Comparison of ENCODE assay signal across 12 mouse cellular contexts in the genomic region with DNA sequence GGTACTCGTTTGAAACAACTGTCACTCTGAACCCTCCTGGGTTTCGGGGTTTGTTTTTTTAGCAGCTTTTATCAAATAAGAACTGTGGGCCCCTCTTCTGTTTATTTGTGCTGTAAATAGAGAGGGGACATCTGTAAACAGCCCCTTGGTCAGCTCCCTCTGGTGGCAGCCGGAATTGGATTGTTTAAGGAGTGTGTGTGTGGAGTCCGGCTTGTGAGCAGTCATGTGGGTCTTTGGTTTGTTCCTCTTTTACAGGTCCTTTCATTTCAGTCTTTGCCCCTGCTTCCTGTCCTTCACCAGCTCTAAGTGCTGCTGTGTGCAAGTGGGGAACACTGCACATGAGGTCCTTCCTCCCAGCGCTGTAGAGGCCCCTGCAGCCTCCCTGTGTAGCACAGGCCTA. TPM values are rescaled to one million over a fixed set of nuclear protein-coding genes. Genes with fewer than 3 reads are reported as not detected.
DNase-seq lines count a peak whose midpoint lies in the region; ATAC-seq and TF ChIP-seq lines count a peak whose summit lies in the region.
"Had no signal": no experiment of that assay in that cellular context is flagged by ENCODE, and none has a peak within 500 bp of the region (broad histone marks: within the 10 kb centered on the region; RNA-seq: fewer than 3 reads in every experiment).

No protein-coding gene starts in this region.

- ATAC-seq in hematopoietic stem cell, adult 5-6 weeks (replicated peaks in 1 of 2; ENCODE audit: insufficient read depth in 1 of 2, low FRiP score in 2 of 2, low TSS enrichment in 1 of 2, low read depth in 1 of 2, poor library complexity in 2 of 2, severe bottlenecking in 2 of 2), result peak; percentile 79 to 91

- whole genome bisulfite sequencing in bone marrow, adult 2 months, result 5% methylated on average over 5 of the region's 5 CpGs

- peak overlapping the region; percentile 47 for H3K27ac ChIP-seq in bone marrow, adult 2 months (ENCODE audit: control insufficient read depth, insufficient read depth, low read depth, low read length, poor library complexity)

- peak; percentile 26; the same call in 1 of the 2 replicates for TF ChIP-seq CTCF in bone marrow, adult 2 months (IDR thresholded peaks at IDR 0.05; ENCODE audit: control insufficient read depth, insufficient read depth, low read length)

- no peaks in the 10 kb centered on the region; the same call in 1 of the 2 replicates for H3K4me1 ChIP-seq in bone marrow, adult 2 months (ENCODE audit: control insufficient read depth, insufficient read depth, low read length)

- no peak overlapping the region for H3K4me3 ChIP-seq in bone marrow, adult 2 months (replicated peaks; ENCODE audit: control insufficient read depth, low read depth, low read length)

- peak; percentile 40 to 49 for DNase-seq in layer of hippocampus, postnatal 10 days (ENCODE audit: low spot score in 2 of 2)
- DNase-seq in layer of hippocampus, adult 8-10 months (ENCODE audit: low spot score in 2 of 2), result no peak
- DNase-seq in skeletal muscle tissue, adult 2 months (ENCODE audit: low read depth, low spot score), result peak; percentile 29
- no peak for DNase-seq in cerebellum, adult 18-20 months
- DNase-seq in adrenal gland, adult 8-10 months, result no peak
- DNase-seq: cerebellum, adult 11 months; kidney, adult 8-10 months; thymus, postnatal 25 days had no signal

- TF ChIP-seq POLR2A in bone marrow, adult 2 months (IDR thresholded peaks at IDR 0.05; ENCODE audit: borderline replicate concordance, control insufficient read depth, low read depth, low read length), result 0 out of 2 replicates have a peak, but pooled peaks have one; percentile 22

RNA-seq across cellular contexts. Expression of a gene that starts 12.1 kb away (rescaled TPM):
- total RNA-seq in layer of hippocampus, postnatal 10 days (2021), result 1 to 10 TPM; 1.4 to 2.2 TPM
- total RNA-seq in layer of hippocampus, adult 8-10 months (2022), result 1 to 10 TPM in 2 of 4 experiments, under 1 TPM in 2; 0.59 to 1.4 (median 1.0) TPM
- polyA plus RNA-seq in bone marrow, adult 2 months (2011; ENCODE audit: insufficient read depth, insufficient read length, low replicate concordance, missing spikeins), result not detected in 2 replicates
- total RNA-seq in hematopoietic stem cell, adult 5-6 weeks (2017), result not detected in 2 replicates
- under 1 TPM in 2 of 4 experiments, not detected in 2; 0.43 to 0.46 TPM for total RNA-seq in adrenal gland, adult 8-10 months (2022)

RNA-seq across cellular contexts. Expression of a gene that starts 19.7 kb away (rescaled TPM):
- total RNA-seq in layer of hippocampus, postnatal 10 days (2021), result not detected
- under 1 TPM in 1 of 4 experiments, not detected in 3; 0.56 TPM for total RNA-seq in layer of hippocampus, adult 8-10 months (2022)
- not detected in 2 replicates for polyA plus RNA-seq in bone marrow, adult 2 months (2011; ENCODE audit: insufficient read depth, insufficient read length, low replicate concordance, missing spikeins)
- total RNA-seq in hematopoietic stem cell, adult 5-6 weeks (2017), result not detected in 2 replicates
- not detected for total RNA-seq in adrenal gland, adult 8-10 months (2022)
- polyA plus RNA-seq: gonadal fat pad, adult 2 months; lung, embryonic 16.5 days had no signal

RNA-seq across cellular contexts. Expression of a gene that starts 47.9 kb away (rescaled TPM):
- 10 to 100 TPM; 32.4 to 35.9 TPM for total RNA-seq in layer of hippocampus, postnatal 10 days (2021)
- 10 to 100 TPM; 24.7 to 31.2 (median 28.6) TPM for total RNA-seq in layer of hippocampus, adult 8-10 months (2022)
- 6.9 and 11.9 TPM in 2 replicates for polyA plus RNA-seq in bone marrow, adult 2 months (2011; ENCODE audit: insufficient read depth, insufficient read length, low replicate concordance, missing spikeins)
- 3.6 and 5.3 TPM in 2 replicates for total RNA-seq in hematopoietic stem cell, adult 5-6 weeks (2017)
- 10 to 100 TPM; 18.6 to 25.1 (median 20.7) TPM for total RNA-seq in adrenal gland, adult 8-10 months (2022)

RNA-seq across cellular contexts. Expression of a gene that starts 48.9 kb away (rescaled TPM):
- 10 to 100 TPM; 47.7 to 59.7 TPM for total RNA-seq in layer of hippocampus, postnatal 10 days (2021)
- 10 to 100 TPM; 39.3 to 53.1 (median 51.4) TPM for total RNA-seq in layer of hippocampus, adult 8-10 months (2022)
- 17.8 and 20.9 TPM in 2 replicates for polyA plus RNA-seq in bone marrow, adult 2 months (2011; ENCODE audit: insufficient read depth, insufficient read length, low replicate concordance, missing spikeins)
- total RNA-seq in hematopoietic stem cell, adult 5-6 weeks (2017), result 22.0 and 31.3 TPM in 2 replicates
- 10 to 100 TPM; 38.8 to 73.6 (median 49.8) TPM for total RNA-seq in adrenal gland, adult 8-10 months (2022)

Comparison
In these comparisons a context has a peak if more than half of its experiments do, and no peak if none do; other contexts are left out.
1. DNase-seq: peak in layer of hippocampus, postnatal 10 days (2 of 2) and skeletal muscle tissue, adult 2 months (single experiment); none in layer of hippocampus, adult 8-10 months (0 of 2), cerebellum, adult 18-20 months (0 of 2) and adrenal gland, adult 8-10 months (single experiment).